Mouse (Mus musculus) heart, embryonic 13.5 days (tissue): Measurements from ENCODE around the gene En1. TPM values are rescaled to one million over a fixed set of nuclear protein-coding genes. Genes with fewer than 3 reads are reported as not detected.

Experiments used
- ATAC-seq: fragments of 200-750 bp; cut with Nextera tagmentation; 2 replicates; pipeline ENCODE4 v1.8.0; 2017; ENCODE audit warnings: moderate TSS enrichment; ENCODE audit not compliant: insufficient number of reproducible peaks, low FRiP score, low TSS enrichment; ENCODE audit errors: extremely low read depth
- H3K27ac ChIP-seq: fragments of 300-500 bp; sonication (generic); replicated peaks from 2 replicates; pipeline ENCODE4 v1.5.1; 2015; ENCODE audit warnings: moderate library complexity, mild to moderate bottlenecking, inconsistent platforms
- H3K27me3 ChIP-seq: fragments of 300-500 bp; sonication (generic); replicated peaks from 2 replicates; pipeline ENCODE4 v1.6.1; 2015; ENCODE audit warnings: mild to moderate bottlenecking, inconsistent platforms
- H3K36me3 ChIP-seq: fragments of 300-500 bp; sonication (generic); 2 replicates; pipeline ENCODE4 v1.6.1; 2015; ENCODE audit warnings: mild to moderate bottlenecking, inconsistent platforms
- H3K4me1 ChIP-seq: fragments of 300-500 bp; sonication (generic); 2 replicates; pipeline ENCODE4 v1.6.1; 2015; ENCODE audit warnings: inconsistent platforms
- H3K4me2 ChIP-seq: fragments of 300-500 bp; sonication (generic); 2 replicates; pipeline ENCODE4 v1.6.1; 2015; ENCODE audit warnings: inconsistent platforms, mild to moderate bottlenecking, moderate library complexity
- H3K4me3 ChIP-seq: fragments of 300-500 bp; sonication (generic); 2 replicates; pipeline ENCODE4 v1.5.1; 2015; ENCODE audit warnings: moderate library complexity, mild to moderate bottlenecking, inconsistent platforms
- H3K9ac ChIP-seq: fragments of 300-500 bp; sonication (generic); 2 replicates; pipeline ENCODE4 v1.6.1; 2015; ENCODE audit warnings: inconsistent platforms, mild to moderate bottlenecking, moderate library complexity
- H3K9me3 ChIP-seq: fragments of 300-500 bp; sonication (generic); 2 replicates; pipeline ENCODE4 v1.6.1; 2016; ENCODE audit warnings: inconsistent platforms
- WGBS: fragments of 180-500 bp; shearing (Covaris S2); methylation state at CpG from one replicate; pipeline ENCODE4 v1.1.7; 2015; ENCODE audit warnings: mixed read lengths; 5-methylcytosine and 5-hydroxymethylcytosine counted together
- polyA plus RNA-seq: library from polyadenylated mRNA; unstranded; fragments of >200 nt; fragmentation: Nextera tagmentation; extraction: Ambion mirVana; gene quantifications from 2 replicates; pipeline ENCODE4 v1.2.1, GENCODE M21; 2015

The En1 gene
- polyA plus RNA-seq, 1 experiment from 2014 or later, result not detected

DNA sequence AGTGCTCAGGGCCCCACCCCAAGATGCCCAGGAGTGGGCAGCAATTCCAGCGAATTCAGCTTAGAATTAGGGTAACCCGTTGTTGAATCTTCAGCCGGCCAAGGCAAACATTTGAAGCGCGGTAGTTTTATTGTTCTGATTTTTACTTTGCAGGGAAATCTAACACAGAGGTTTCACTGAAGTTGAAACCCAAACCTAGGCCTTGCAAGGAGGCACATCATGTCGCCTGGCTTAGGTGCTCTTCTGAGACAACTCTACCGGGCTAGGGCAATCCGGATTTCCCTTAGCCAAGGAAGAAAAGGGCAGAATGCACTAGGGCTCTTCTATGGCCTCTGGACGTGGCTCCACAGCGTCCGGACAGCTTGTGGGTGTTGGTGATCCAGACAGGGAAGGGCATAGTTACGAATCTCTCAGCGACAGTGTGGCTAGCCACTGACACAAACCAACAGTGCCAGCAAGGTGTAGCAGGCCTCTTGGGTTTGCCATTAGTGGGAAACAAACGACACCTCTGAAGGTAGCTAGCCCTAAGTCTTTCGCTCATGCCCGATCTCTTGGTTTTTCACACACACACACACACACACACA, 873 bp upstream of the En1 start:
- no peak overlapping the region for H3K9ac ChIP-seq
- WGBS, result 1% methylated on average over 16 of the region's 16 CpGs
- peaks cover 27% of the 10 kb centered on the region for H3K4me1 ChIP-seq
- ATAC-seq, result no peak
- H3K9me3 ChIP-seq, result no peaks in the 10 kb centered on the region
- no peaks in the 10 kb centered on the region for H3K36me3 ChIP-seq
- H3K27me3 ChIP-seq, result peaks cover 99% of the 10 kb centered on the region
- H3K4me2 ChIP-seq, result no peak overlapping the region
- H3K4me3 ChIP-seq, result no peak overlapping the region
- H3K27ac ChIP-seq, result no peak overlapping the region

- Histone ChIP-seq H3K27ac (no peak overlapping the region), H3K4me2 (peak overlapping the region; percentile 93), H3K4me3 (peak overlapping the region; percentile 59), H3K36me3 (no peaks in the 10 kb centered on the region), H3K4me1 (peaks cover 25% of the 10 kb centered on the region), H3K9me3 (no peaks in the 10 kb centered on the region), H3K9ac (peak overlapping the region; percentile 74), H3K27me3 (peaks cover 96% of the 10 kb centered on the region)
- under 1% methylated on average over 70 of the region's 83 CpGs for WGBS
- no peak for ATAC-seq
These were observed 848 bp downstream of the En1 start for GRCm38 (mm10) chr1:120602876-120603655.

GRCm38 (mm10) chr1:120603656-120604051, 1.4 kb downstream of the En1 start:
- H3K9me3 ChIP-seq, result no peaks in the 10 kb centered on the region
- H3K4me3 ChIP-seq, result peak overlapping the region; percentile 59
- H3K9ac ChIP-seq, result peak overlapping the region; percentile 74
- H3K4me1 ChIP-seq, result peaks cover 25% of the 10 kb centered on the region
- no peak overlapping the region for H3K27ac ChIP-seq
- H3K4me2 ChIP-seq, result peak overlapping the region; percentile 93
- WGBS, result 1% methylated on average over 35 of the region's 35 CpGs
- H3K36me3 ChIP-seq, result no peaks in the 10 kb centered on the region
- ATAC-seq, result no peak
- peaks cover 96% of the 10 kb centered on the region for H3K27me3 ChIP-seq

GRCm38 (mm10) chr1:120604431-120605142, 2.4 kb downstream of the En1 start:
- Histone ChIP-seq H3K27me3 (peaks cover 96% of the 10 kb centered on the region), H3K4me2 (no peak overlapping the region), H3K27ac (no peak overlapping the region), H3K4me3 (peak overlapping the region; percentile 8; the same call in 1 of the 2 replicates), H3K9me3 (no peaks in the 10 kb centered on the region), H3K36me3 (no peaks in the 10 kb centered on the region), H3K9ac (no peak overlapping the region), H3K4me1 (peaks cover 25% of the 10 kb centered on the region)
- no peak for ATAC-seq
- WGBS, result 3% methylated on average over 30 of the region's 30 CpGs

GRCm38 (mm10) chr1:120605143-120605435, 2.9 kb downstream of the En1 start:
- H3K4me3 ChIP-seq, result no peak overlapping the region
- no peak overlapping the region for H3K27ac ChIP-seq
- H3K4me1 ChIP-seq, result peaks cover 25% of the 10 kb centered on the region
- ATAC-seq, result no peak
- 2% methylated on average over 8 of the region's 8 CpGs for WGBS
- no peaks in the 10 kb centered on the region for H3K36me3 ChIP-seq
- peaks cover 96% of the 10 kb centered on the region for H3K27me3 ChIP-seq
- no peak overlapping the region for H3K4me2 ChIP-seq
- H3K9me3 ChIP-seq, result no peaks in the 10 kb centered on the region
- H3K9ac ChIP-seq, result no peak overlapping the region

DNA sequence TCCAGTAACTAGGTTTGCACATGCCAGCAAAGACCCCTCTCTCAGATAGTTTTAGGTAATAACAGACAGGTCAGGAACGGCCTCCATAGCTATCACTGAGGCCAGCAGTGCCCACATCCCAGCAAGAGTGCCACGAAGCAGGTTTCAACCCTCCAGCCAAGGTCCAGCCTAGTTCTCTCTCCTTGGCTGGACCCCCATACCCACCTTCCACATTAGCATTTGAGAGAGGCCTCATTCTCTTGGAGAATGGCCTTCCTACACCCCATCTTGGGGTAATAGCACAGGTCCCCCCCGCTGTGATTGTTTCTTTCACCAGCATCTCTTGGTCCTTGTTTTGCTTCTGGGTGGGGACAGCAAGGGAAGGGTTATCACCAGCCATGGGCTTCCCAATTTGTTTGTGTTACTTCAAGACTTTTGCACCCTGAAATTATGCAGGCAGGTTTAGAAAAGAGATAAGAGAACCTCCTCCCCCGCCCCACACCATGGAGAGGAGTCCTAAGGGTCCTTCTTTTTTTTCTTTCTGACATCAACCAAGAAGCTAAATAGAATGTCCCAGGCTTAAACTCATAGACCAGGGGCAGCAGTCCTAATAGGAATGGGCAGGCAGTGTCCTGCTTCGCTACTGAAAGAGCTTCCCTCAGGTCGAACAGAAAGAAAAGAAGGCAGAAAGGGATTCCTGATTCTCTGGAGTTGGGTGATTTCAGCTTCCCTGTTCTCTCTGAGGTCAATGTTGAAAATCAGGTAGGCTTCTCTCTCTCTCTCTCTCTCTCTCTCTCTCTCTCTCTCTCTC, 3.5 kb downstream of the En1 start:
- Histone ChIP-seq H3K36me3 (no peaks in the 10 kb centered on the region), H3K9me3 (no peaks in the 10 kb centered on the region), H3K4me1 (peaks cover 25% of the 10 kb centered on the region), H3K27me3 (peaks cover 96% of the 10 kb centered on the region), H3K27ac (no peak overlapping the region), H3K9ac (no peak overlapping the region), H3K4me3 (no peak overlapping the region), H3K4me2 (no peak overlapping the region)
- WGBS, result 2% methylated on average over 6 of the region's 6 CpGs
- no peak for ATAC-seq

DNA sequence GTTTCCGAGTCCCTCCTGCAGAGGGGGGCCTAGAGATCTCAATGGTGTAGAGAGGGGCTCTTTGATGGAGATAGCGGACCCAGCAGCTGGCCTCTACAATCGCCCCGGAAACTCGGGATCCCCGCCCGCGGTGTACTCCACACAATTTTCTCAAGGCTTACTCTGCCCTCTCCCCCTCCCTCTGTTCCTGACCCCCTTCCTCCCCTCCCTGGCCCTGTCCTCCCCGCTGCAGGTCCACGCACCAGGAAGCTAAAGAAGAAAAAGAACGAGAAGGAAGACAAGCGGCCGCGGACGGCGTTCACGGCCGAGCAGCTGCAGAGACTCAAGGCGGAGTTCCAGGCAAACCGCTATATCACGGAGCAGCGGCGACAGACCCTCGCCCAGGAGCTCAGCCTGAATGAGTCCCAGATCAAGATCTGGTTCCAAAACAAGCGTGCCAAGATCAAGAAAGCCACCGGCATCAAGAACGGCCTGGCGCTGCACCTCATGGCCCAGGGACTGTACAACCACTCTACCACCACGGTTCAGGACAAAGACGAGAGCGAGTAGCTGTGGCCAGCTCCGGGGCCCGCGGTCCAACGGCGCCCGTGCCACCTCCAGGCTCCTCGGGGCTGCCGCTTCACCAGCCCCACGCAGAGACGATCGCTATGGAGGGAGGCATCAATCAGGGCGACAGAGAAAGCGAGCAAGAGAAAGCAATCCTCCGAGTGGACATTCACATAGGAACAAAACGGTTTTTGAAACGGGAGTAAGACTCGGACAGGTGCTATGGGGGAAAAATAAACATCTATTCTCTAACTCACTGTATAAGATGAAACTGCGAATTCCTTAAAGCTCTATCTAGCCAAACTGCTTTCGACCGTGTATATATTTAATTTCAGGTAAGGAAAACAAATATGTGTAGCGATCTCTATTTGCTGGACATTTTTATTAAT, 4.7 kb downstream of the En1 start:
- no peak for ATAC-seq

GRCm38 (mm10) chr1:120607576-120608400, 5.6 kb downstream of the En1 start:
- ATAC-seq, result no peak
- WGBS, result 11% methylated on average over 11 of the region's 11 CpGs
- Histone ChIP-seq H3K27me3 (peaks cover 97% of the 10 kb centered on the region), H3K27ac (no peak overlapping the region), H3K4me1 (peaks cover 15% of the 10 kb centered on the region), H3K36me3 (no peaks in the 10 kb centered on the region), H3K9ac (no peak overlapping the region), H3K4me2 (no peak overlapping the region), H3K4me3 (no peak overlapping the region), H3K9me3 (no peaks in the 10 kb centered on the region)

More for the DNA sequence above, 4.7 kb downstream of the En1 start:
- Histone ChIP-seq H3K4me1 (peaks cover 23% of the 10 kb centered on the region), H3K9me3 (no peaks in the 10 kb centered on the region), H3K27ac (no peak overlapping the region), H3K4me2 (peak overlapping the region; percentile 57), H3K27me3 (peaks cover 96% of the 10 kb centered on the region), H3K9ac (no peak overlapping the region; the same call in 1 of the 2 replicates), H3K4me3 (peak overlapping the region; percentile 34), H3K36me3 (no peaks in the 10 kb centered on the region)
- 2% methylated on average over 51 of the region's 52 CpGs for WGBS

DNA sequence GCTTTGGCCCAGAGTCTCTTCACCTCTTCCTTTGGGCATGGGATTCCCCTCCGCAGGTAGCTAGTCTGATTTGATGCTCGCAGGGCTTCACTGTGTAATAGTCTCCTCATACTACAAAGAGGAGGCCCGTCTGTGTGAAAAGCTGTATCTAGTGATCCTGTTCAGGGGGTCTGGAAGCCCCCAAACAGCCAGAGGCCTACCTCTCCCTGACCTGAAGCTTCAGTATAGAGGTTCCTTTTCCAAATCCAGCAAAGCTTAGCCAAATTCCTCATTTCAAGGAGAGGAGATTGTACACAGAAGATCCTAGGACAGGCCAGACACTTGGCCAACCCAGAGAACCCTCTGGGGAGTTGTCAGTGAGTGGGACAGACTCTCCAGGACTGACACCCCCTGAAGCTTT, 6.2 kb downstream of the En1 start:
- Histone ChIP-seq H3K4me1 (peaks cover 12% of the 10 kb centered on the region), H3K27me3 (peaks cover 97% of the 10 kb centered on the region), H3K36me3 (no peaks in the 10 kb centered on the region), H3K9me3 (no peaks in the 10 kb centered on the region), H3K4me2 (no peak overlapping the region), H3K4me3 (no peak overlapping the region), H3K9ac (no peak overlapping the region), H3K27ac (no peak overlapping the region)
- 23% methylated on average over 3 of the region's 3 CpGs for WGBS
- ATAC-seq, result no peak

DNA sequence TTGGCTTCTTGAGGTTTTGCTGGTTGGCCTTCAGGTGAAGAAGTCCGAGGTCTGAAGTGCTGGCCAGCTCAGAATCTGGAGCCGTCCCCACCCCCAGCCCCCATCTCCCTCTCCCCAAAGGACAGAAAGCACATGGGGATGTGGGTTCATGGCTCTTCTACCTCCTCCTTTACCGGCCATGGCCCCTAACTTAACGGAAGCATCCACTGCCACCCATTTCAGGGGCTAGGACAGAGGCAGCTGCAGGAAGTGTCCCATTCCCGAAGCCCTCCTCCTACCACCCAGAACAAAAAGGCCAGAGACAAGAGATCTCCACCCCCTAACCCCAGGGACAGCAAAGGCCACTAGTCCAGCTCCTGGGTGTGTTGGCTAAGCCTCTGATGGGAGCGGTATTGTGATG, 7.4 kb downstream of the En1 start:
- WGBS, result under 1% methylated on average over 6 of the region's 6 CpGs
- ATAC-seq, result no peak
- H3K9ac ChIP-seq, result no peak overlapping the region

More for the DNA sequence above, 7.4 kb downstream of the En1 start:
- Histone ChIP-seq H3K4me2 (no peak overlapping the region), H3K27me3 (peaks cover 97% of the 10 kb centered on the region), H3K27ac (no peak overlapping the region), H3K4me3 (no peak overlapping the region), H3K36me3 (no peaks in the 10 kb centered on the region), H3K9me3 (no peaks in the 10 kb centered on the region), H3K4me1 (peaks cover 20% of the 10 kb centered on the region)
